Mouse (Mus musculus): ENCODE data around the gene Mterf1b. TPM values are rescaled to one million over a fixed set of nuclear protein-coding genes. Genes with fewer than 3 reads are reported as not detected.
"Not testable (repeated sequence)": the region's sequence is repeated elsewhere in the genome, so short reads cannot be mapped to it uniquely, and the experiment has no call there.

The Mterf1b gene
- 2.1 and 2.2 TPM in 2 replicates for polyA plus RNA-seq (2015; fragmentation: Nextera tagmentation; extraction: Ambion mirVana)

- peak within 1 kb of the TSS; percentile 47; the same call in 1 of the 2 replicates for H3K9ac ChIP-seq (ENCODE audit: low read depth, low read length)
- H3K4me1 ChIP-seq (ENCODE audit: control insufficient read depth, insufficient read depth, low read depth, low read length); H3K27ac ChIP-seq (ENCODE audit: low read depth, low read length); H3K9me3 ChIP-seq (ENCODE audit: control insufficient read depth, low read length); H3K27me3 ChIP-seq (replicated peaks; ENCODE audit: control insufficient read depth, insufficient read depth, low read length); H3K36me3 ChIP-seq (ENCODE audit: control insufficient read depth, insufficient read depth, low read length): not testable (repeated sequence)
- peak; percentile 99 for ATAC-seq
- peak within 1 kb of the TSS; percentile 77 for H3K4me2 ChIP-seq (ENCODE audit: low read length)
- H3K4me3 ChIP-seq (ENCODE audit: low read length), result peak within 1 kb of the TSS; percentile 39
- 87% methylated on average over 8 of the region's 37 CpGs for WGBS
These were observed at the start of gene Mterf1b for GRCm38 (mm10) chr5:4191671-4192480. Gene Mterf1b (plus strand): TSS chr5:4192367.

GRCm38 (mm10) chr5:4159418-4160071, 32.6 kb upstream of the Mterf1b start:
- WGBS, result 70% methylated on average over 3 of the region's 5 CpGs
- H3K4me2 ChIP-seq (ENCODE audit: low read length); H3K27me3 ChIP-seq (replicated peaks; ENCODE audit: control insufficient read depth, insufficient read depth, low read length); H3K9me3 ChIP-seq (ENCODE audit: control insufficient read depth, low read length); H3K9ac ChIP-seq (ENCODE audit: low read depth, low read length); H3K4me3 ChIP-seq (ENCODE audit: low read length); H3K4me1 ChIP-seq (ENCODE audit: control insufficient read depth, insufficient read depth, low read depth, low read length); H3K27ac ChIP-seq (ENCODE audit: low read depth, low read length); H3K36me3 ChIP-seq (ENCODE audit: control insufficient read depth, insufficient read depth, low read length): not testable (repeated sequence)
- ATAC-seq, result peak; percentile 87

DNA sequence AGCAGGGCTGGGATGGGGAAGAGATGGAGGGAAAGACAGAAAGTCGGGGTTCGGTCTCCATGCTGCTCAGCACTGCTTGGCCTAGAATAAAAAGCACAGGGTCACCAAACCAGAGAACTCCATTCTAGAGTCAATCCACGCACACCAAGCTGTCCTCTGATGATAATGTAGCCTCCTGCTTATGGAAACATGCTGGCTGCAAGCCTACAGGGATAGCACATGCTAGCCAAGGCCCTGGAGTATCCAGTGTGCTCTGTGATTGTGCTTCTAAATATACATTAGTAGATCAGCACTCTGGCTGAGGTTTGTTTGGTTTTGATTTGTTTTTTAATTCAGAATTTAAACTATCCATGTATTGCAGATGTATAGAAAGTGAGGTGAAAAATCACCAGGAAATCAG, 30.6 kb upstream of the Mterf1b start:
- H3K4me3 ChIP-seq (ENCODE audit: low read length), result no peak overlapping the region
- no peak for ATAC-seq
- H3K9ac ChIP-seq (ENCODE audit: low read depth, low read length), result no peak overlapping the region
- no peak overlapping the region for H3K27ac ChIP-seq (ENCODE audit: low read depth, low read length)
- H3K36me3 ChIP-seq (ENCODE audit: control insufficient read depth, insufficient read depth, low read length), result no peaks in the 10 kb centered on the region
- H3K4me1 ChIP-seq (ENCODE audit: control insufficient read depth, insufficient read depth, low read depth, low read length), result no peaks in the 10 kb centered on the region
- H3K27me3 ChIP-seq (replicated peaks; ENCODE audit: control insufficient read depth, insufficient read depth, low read length), result no peaks in the 10 kb centered on the region
- WGBS, result 85% methylated on average over 3 of the region's 3 CpGs
- no peaks in the 10 kb centered on the region for H3K9me3 ChIP-seq (ENCODE audit: control insufficient read depth, low read length)
- no peak overlapping the region for H3K4me2 ChIP-seq (ENCODE audit: low read length)

DNA sequence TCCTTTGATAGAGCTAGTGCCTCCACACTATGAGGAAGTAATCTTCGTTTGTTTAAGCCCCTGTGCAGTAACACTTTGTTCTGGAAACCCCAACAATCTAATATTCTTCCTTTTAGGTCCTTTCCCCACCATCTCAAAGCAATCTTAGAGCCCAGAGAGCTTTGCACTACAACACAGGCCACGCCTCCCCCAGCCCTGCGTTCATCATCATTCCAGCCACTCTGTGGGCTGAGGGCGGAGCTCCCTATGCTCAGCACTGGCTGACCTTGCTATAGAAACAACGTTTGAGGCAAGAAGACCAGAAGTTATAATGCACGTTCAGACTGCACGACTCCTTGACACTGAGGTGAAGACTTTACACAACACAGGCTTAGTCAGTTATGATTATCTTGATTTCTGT, 29.7 kb upstream of the Mterf1b start:
- ATAC-seq, result no peak
- H3K4me2 ChIP-seq (ENCODE audit: low read length), result no peak overlapping the region
- H3K9me3 ChIP-seq (ENCODE audit: control insufficient read depth, low read length), result no peaks in the 10 kb centered on the region
- no peak overlapping the region for H3K27ac ChIP-seq (ENCODE audit: low read depth, low read length)
- no peaks in the 10 kb centered on the region for H3K27me3 ChIP-seq (replicated peaks; ENCODE audit: control insufficient read depth, insufficient read depth, low read length)
- H3K4me1 ChIP-seq (ENCODE audit: control insufficient read depth, insufficient read depth, low read depth, low read length), result no peaks in the 10 kb centered on the region
- 71% methylated on average over 7 of the region's 7 CpGs for WGBS
- no peak overlapping the region for H3K9ac ChIP-seq (ENCODE audit: low read depth, low read length)
- no peaks in the 10 kb centered on the region for H3K36me3 ChIP-seq (ENCODE audit: control insufficient read depth, insufficient read depth, low read length)
- H3K4me3 ChIP-seq (ENCODE audit: low read length), result no peak overlapping the region

DNA sequence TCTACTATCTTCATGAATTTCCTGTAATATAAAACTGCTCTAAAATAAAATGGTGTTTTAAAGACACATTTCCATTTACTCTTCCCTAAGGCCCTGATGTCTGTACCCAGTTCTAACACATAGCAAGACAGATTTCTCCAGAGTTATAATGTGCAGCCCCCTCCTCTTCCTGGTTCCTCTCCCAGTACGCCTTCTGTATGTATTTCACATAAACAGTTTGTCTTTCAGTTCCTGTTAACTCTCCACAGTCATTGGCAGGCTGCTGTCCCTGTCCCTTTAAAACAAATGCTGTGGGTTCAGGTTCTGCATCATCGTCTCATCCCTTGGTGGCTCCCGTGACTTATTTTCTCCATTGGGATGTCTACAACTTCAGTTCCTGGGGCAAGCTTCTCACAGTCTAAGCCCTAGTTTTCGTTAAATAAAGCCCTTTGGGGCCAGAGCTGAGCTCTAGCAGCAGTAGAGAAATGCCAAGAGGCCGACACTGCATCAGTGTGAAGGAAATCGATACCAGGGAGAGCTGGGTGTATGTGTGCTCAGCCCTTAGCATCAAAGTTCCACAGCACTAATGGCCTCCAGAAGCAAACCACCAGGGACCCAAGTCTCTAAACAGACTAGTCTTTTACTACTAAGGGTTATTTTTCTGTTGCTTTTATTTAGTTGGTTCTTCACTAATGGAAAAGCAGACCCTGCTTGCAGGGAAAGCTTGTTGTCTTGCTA, 24.2 kb upstream of the Mterf1b start:
- H3K9ac ChIP-seq (ENCODE audit: low read depth, low read length); H3K9me3 ChIP-seq (ENCODE audit: control insufficient read depth, low read length); H3K27me3 ChIP-seq (replicated peaks; ENCODE audit: control insufficient read depth, insufficient read depth, low read length); H3K4me1 ChIP-seq (ENCODE audit: control insufficient read depth, insufficient read depth, low read depth, low read length); H3K4me2 ChIP-seq (ENCODE audit: low read length); ATAC-seq; H3K27ac ChIP-seq (ENCODE audit: low read depth, low read length); H3K4me3 ChIP-seq (ENCODE audit: low read length); H3K36me3 ChIP-seq (ENCODE audit: control insufficient read depth, insufficient read depth, low read length): not testable (repeated sequence)
- 68% methylated on average over 6 of the region's 6 CpGs for WGBS

DNA sequence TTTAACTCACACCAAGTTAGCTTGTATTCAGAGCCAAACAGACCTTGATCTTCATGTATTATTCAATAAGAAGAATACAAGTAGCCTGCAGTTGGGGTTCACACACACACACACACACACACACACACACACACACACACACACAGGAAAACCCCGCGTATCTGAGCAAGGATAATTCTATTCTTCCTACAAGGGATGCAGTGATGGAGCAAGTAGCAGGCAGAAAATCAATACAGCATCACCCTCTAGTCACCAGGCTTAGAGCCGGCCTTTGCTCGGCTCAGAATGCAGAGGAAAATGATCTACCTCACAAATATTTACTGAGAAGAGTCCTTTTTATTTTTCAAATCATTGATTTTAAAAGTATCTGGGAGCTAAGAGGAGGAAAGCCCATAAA, 23.6 kb upstream of the Mterf1b start:
- not testable (repeated sequence) for H3K27ac ChIP-seq (ENCODE audit: low read depth, low read length); H3K4me1 ChIP-seq (ENCODE audit: control insufficient read depth, insufficient read depth, low read depth, low read length); H3K36me3 ChIP-seq (ENCODE audit: control insufficient read depth, insufficient read depth, low read length); H3K27me3 ChIP-seq (replicated peaks; ENCODE audit: control insufficient read depth, insufficient read depth, low read length); H3K9me3 ChIP-seq (ENCODE audit: control insufficient read depth, low read length); H3K9ac ChIP-seq (ENCODE audit: low read depth, low read length); H3K4me2 ChIP-seq (ENCODE audit: low read length); H3K4me3 ChIP-seq (ENCODE audit: low read length)
- ATAC-seq, result 0 out of 2 replicates have a peak, but pooled peaks have one; percentile 34
- WGBS, result 67% methylated on average over 4 of the region's 4 CpGs

DNA sequence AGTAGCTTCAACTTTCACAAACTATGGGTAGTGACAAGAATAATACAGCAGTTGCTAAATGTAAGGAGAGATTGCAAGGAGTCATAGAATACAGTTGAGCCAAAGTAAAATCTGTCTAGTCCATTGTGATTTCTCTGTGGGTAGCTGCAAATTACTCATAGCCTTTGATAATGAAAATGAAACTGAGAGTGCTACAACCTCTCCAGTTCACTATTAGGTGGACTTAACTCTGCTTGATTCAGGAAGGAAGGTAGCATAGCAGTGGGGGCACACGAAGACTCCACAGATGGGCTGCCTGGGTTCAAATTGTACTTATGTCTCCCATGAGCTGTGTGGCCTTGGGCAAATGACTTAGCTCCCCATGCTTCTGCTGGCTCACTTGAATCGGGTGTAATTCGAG, 15.7 kb upstream of the Mterf1b start:
- not testable (repeated sequence) for H3K36me3 ChIP-seq (ENCODE audit: control insufficient read depth, insufficient read depth, low read length); H3K4me3 ChIP-seq (ENCODE audit: low read length); H3K9me3 ChIP-seq (ENCODE audit: control insufficient read depth, low read length); ATAC-seq; H3K4me1 ChIP-seq (ENCODE audit: control insufficient read depth, insufficient read depth, low read depth, low read length); H3K4me2 ChIP-seq (ENCODE audit: low read length); H3K9ac ChIP-seq (ENCODE audit: low read depth, low read length); H3K27ac ChIP-seq (ENCODE audit: low read depth, low read length); H3K27me3 ChIP-seq (replicated peaks; ENCODE audit: control insufficient read depth, insufficient read depth, low read length)
- WGBS, result 86% methylated on average over 3 of the region's 3 CpGs

DNA sequence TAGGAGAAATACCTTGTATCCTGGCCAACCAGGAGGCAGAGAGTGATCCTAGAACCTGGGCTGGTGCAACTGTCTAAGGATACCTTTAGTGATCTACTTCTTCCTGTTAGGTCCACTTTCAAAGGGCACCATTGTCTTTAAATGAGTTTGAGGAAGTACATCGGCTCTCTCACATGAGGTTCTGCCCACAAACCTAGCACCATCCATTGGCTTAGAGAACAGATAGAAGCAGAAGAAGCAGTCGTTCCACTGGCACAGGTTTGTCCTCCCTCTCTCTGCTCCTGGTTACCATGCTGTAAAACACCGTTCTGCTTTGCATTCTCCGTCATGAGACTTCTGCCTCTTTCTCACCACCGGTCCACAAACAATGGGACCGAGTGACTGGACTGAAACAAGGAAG, 12.8 kb upstream of the Mterf1b start:
- no peak overlapping the region for H3K9ac ChIP-seq (ENCODE audit: low read depth, low read length)
- H3K27ac ChIP-seq (ENCODE audit: low read depth, low read length), result no peak overlapping the region
- no peak overlapping the region for H3K4me2 ChIP-seq (ENCODE audit: low read length)
- no peaks in the 10 kb centered on the region for H3K27me3 ChIP-seq (replicated peaks; ENCODE audit: control insufficient read depth, insufficient read depth, low read length)
- no peaks in the 10 kb centered on the region for H3K4me1 ChIP-seq (ENCODE audit: control insufficient read depth, insufficient read depth, low read depth, low read length)
- no peaks in the 10 kb centered on the region for H3K9me3 ChIP-seq (ENCODE audit: control insufficient read depth, low read length)
- H3K36me3 ChIP-seq (ENCODE audit: control insufficient read depth, insufficient read depth, low read length), result no peaks in the 10 kb centered on the region
- WGBS, result 87% methylated on average over 6 of the region's 6 CpGs
- ATAC-seq, result no peak
- no peak overlapping the region for H3K4me3 ChIP-seq (ENCODE audit: low read length)

- no peaks in the 10 kb centered on the region for H3K4me1 ChIP-seq (ENCODE audit: control insufficient read depth, insufficient read depth, low read depth, low read length)
- no peaks in the 10 kb centered on the region for H3K27me3 ChIP-seq (replicated peaks; ENCODE audit: control insufficient read depth, insufficient read depth, low read length)
- no peak overlapping the region for H3K4me2 ChIP-seq (ENCODE audit: low read length)
- no peak overlapping the region for H3K27ac ChIP-seq (ENCODE audit: low read depth, low read length)
- ATAC-seq, result no peak
- no peak overlapping the region for H3K4me3 ChIP-seq (ENCODE audit: low read length)
- H3K36me3 ChIP-seq (ENCODE audit: control insufficient read depth, insufficient read depth, low read length), result no peaks in the 10 kb centered on the region
- WGBS, result 74% methylated on average over 4 of the region's 4 CpGs
- no peak overlapping the region for H3K9ac ChIP-seq (ENCODE audit: low read depth, low read length)
- H3K9me3 ChIP-seq (ENCODE audit: control insufficient read depth, low read length), result no peaks in the 10 kb centered on the region; the same call in 1 of the 2 replicates
These were observed 5.4 kb upstream of the Mterf1b start for GRCm38 (mm10) chr5:4186815-4187214.

Data from hindbrain, embryonic 16.5 days (tissue).